Mouse (Mus musculus) embryonic stem cell, embryonic (primary cell): ENCODE measurements at regions not wholly inside any gene's neighbourhood (a gene's known extent, or its start where the extent isn't known, plus 50 kb on each side); places are given as distances from the start of the nearest gene placed in this dataset.

Source experiments
- CTCF ChIA-PET, 4 experiments: fragments of 300-600 bp in 2 of 4; fragments of 350-600 bp in 2 of 4; sonication (Branson Sonifier 250); formaldehyde crosslinking; loops; one replicate each; lab custom pipeline; 2022; ENCODE audit warnings: inconsistent platforms in 2 of 4; lab: Charles Lee
- POLR2A ChIA-PET, 4 experiments: fragments of 300-600 bp in 2 of 4; fragments of 350-600 bp in 2 of 4; sonication (Branson Sonifier 250); formaldehyde crosslinking; loops; one replicate each; lab custom pipeline; 2022; ENCODE audit warnings: antibody characterized with exemption in 4 of 4, inconsistent platforms in 1 of 4; lab: Charles Lee

DNA sequence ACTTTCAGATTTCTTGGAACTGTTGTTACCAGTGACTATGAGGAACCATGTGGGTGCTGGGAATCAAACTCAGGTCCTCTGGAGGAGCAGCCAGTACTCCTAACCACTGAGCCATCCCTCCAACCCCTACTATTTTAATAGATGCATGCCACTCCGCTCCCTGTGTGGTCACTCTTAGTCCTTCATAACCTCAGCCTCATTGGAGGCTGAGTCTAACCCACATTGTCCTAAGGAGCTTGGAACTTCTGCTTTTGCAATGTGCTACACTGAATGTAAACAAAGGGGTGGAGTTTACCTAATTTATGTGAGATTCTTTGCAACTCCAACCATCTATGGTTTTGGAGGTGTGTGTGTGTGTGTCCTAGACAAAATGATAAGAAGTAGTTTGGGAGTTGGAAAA, 122.7 kb upstream of the Tut7 start:
- CTCF ChIA-PET, result no interaction called here

DNA sequence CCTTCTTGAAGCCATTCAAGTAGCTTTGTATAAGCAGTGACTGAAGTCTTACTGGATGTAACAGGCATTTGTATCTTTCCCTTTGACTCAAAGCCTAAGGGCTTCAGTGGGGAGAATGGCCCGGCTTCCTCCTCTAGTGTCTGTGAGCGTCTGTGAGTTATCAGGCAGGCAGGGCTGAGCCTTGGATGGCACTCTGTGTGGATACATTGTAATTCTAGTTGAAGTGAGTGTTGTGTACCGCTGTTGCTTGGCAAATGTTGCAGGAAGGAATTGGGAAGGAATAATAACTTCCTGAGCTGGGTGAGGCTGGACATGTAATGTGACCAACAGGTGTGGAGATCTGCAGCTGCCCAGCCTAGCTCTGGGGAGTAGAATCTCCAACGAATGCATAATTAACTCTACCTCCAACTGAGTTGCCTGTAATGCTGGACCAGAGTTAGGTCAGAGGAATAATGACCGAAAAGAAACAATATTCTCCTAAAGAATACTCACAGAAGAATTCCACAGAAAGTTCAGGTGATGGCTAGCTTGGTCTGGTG, 120.7 kb upstream of the Tut7 start:
- POLR2A ChIA-PET, result no interaction called here

More for the DNA sequence above, 122.7 kb upstream of the Tut7 start:
- POLR2A ChIA-PET, result no interaction called here

DNA sequence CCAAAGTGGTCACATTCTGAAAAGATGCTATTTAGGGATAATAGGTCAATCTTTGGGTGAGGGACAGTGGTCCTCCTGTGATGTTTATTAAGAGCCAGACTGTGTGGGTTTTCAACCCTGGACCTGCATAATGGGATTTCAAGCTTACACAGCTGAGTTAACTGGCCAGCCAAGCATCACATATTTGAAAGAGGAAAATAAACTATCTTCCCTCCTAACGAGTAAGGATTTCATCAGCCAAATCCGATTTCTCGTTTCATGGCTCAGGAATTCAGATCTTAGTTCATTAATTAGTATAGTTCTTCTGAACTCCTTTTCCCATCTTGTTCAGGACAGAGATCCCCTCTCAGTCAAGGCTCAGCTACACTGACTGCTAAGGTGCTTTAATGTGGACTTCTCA, 120.1 kb upstream of the Tut7 start:
- POLR2A ChIA-PET, result no interaction called here
- CTCF ChIA-PET, result interaction anchor here in 1 of 4 experiments (0.5 kb wide), 1 partner anchor 577 kb away, joined by 3 read pairs; no protein-coding TSS in a partner anchor

More for the DNA sequence above, 120.7 kb upstream of the Tut7 start:
- CTCF ChIA-PET, result no interaction called here

DNA sequence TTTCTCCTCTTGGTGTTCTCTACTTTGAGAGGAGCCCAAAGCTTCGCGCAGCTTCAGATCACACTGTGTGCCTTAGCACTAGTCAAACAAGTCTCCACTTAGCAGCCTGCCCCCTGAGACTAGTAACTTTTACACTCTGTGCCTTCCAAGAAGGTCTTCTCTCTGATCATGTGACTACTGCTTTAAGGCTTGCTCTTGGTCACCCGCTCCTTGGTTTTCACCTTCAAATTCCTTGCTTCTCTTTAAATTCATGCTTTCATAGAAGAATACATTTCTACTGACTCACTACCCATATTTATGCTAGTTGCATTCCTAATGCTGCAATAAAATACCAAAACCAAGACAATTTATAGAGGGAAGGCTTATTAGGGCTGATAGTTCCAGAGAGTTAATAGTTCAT, 118.6 kb upstream of the Tut7 start:
- ChIA-PET POLR2A (no interaction called here), CTCF (no interaction called here)

DNA sequence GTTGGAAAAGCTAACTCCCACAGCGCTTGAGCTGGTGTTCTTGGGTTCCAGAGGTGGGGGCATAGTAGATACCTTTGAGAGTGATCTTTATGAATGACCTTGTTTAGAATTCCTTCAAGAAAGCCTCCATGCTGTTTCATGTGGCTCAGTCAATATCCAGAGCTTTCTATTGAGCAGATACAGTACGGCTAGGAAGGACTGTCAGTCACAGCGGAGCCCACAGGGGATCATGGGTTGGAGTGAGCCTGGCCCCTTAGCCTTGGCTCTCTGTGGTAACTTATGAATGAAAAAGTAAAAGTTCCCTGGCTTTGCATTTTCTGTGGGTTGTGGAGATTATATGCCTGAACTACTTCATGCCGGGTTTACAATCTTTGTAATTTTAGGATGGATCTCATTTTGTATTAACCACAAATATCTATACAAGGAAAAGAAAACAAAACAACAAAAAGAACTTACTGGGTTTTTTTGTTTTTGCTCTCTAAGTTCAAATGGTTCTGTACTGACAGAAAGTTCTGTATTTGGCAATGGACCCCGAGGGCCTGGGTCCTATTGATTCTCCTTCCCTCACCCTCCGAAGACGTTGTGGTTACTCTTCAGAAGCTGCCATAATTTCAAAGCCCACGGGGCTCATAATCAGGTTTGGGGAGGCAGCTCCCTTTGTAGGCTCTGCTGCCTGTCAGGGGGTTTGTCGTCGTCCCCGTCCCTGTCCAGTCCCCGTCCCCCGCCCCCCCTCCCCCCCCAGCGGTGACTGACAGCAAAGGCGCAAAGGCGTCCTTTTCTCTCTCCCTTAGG, 117.7 kb upstream of the Tut7 start:
- CTCF ChIA-PET, result no interaction called here
- POLR2A ChIA-PET, result no interaction called here

DNA sequence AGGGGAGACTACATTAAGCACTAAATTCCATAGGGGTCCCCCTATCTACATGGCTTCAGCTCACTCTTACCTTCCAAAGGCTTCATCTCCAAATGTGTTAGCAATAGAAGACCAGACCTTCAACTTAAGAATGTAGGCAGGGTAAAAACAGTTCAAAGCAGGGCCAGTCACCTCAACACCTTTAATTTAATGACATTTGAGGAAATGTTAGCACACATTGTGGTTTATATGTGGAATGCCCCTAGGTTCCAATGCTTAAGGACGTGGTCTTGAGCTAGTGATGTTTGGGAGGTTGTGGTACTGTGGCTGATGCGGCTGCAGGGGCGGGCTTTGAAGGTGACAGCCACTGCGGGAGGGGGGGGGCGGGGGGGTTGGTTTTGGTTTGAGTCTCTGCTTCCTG, 116.9 kb upstream of the Tut7 start:
- POLR2A ChIA-PET, result no interaction called here
- CTCF ChIA-PET, result interaction anchor here in 1 of 4 experiments (0.6 kb wide), 1 partner anchor 104 kb away, joined by 3 read pairs; no protein-coding TSS in a partner anchor

DNA sequence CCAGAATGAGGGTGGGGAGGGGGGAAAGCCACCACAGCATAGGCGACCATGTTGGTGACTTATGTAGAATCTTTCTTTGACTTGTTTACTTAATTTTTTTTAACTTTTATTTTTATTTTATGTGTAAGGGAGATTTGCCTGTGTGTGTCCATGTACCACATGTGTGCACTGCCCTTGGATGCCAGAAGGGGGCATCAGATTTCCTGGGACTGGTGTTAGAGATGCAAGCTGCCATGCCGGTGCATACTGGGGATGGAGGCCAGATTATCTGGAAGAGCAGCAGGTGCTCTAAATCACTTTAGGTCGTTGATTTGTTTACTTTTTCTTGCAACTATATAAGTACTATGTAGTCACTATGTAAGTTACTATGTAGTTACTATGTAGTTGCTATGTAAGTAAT, 114.2 kb upstream of the Tut7 start:
- POLR2A ChIA-PET, result no interaction called here
- CTCF ChIA-PET, result interaction anchor here in 1 of 4 experiments (0.6 kb wide), 1 partner anchor 11 kb away, joined by 3 read pairs; no protein-coding TSS in a partner anchor

DNA sequence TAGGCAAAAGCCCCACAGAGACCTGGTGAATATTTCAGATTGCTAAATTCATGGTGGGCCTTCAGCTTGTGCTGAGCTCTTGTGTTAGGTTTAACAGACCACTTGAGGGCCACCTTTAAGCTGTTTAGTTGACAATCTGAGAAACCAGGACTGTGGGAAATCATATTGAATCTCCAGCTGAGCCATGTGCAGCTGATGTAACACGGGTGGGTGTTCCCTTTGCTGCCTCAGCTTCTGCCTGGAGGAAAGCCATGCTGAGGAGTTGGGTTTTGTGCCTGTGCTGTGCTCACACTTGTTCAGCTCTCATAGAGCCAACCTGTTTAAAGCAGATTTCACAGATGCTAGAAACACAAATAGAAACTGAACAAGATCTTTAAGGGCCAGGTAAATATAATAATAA, 111.6 kb upstream of the Tut7 start:
- ChIA-PET POLR2A (interaction anchor here in 1 of 4 experiments (0.6 kb wide), 1 partner anchor 33 kb away, joined by 4 read pairs; no protein-coding TSS in a partner anchor), CTCF (interaction anchor here in 1 of 4 experiments (0.8 kb wide), 1 partner anchor 248 kb away, joined by 3 read pairs; no protein-coding TSS in a partner anchor)

DNA sequence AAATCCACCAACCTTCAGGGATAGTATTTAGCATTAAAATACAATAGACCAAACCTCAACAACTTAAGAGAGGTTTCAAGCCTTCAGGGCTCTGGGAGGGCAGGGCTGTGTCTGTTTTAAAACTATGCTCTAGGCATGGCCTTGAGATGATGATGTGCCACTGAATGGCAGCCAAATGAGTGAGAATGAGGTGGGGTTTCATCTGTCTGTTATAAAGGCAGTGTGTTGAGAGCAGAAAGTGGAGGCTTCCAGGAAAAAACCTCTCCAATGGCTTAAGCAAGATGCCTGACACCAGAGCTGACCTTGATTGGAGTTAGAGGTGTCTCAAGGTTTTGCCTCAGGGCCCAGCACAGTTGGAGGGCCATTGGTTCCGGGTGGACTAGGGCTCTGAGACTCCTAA, 111.1 kb upstream of the Tut7 start:
- ChIA-PET CTCF (no interaction called here), POLR2A (no interaction called here)

DNA sequence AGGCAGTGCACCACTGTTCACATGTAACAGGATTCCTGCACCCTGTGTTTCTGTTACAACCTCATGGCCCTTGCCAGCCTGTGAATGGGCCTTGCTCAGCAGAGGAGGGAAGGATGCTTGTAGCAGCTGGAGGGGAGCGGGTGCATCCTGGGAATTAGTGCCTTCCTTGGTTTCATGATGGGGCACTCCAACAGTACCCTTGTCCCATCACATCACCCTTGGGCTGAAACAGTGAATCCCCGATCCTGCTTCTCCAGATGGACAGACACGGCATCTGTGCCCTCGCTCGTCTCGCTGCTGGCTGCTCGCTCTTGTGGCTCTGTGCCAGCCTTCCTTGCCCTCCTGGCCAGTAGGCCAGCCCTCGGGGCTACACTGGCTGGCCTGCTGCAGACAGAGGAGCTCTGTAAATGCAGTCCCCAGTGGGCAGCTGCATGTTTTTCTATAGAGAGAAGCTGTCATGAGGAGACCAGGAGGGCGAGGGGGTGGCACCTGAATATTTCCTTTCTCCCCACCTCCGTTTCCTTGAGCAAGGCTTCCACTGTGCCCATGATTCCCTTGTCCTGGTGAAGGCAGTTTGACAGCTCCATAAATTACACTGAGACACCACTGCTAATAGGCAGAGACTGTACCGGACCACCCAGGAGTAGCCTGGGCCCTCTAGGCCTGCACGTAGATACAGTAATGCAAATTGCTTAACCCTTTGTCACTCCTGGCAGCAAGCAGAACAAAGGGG, 104.6 kb upstream of the Tut7 start:
- CTCF ChIA-PET, result interaction anchor here in 1 of 4 experiments (0.5 kb wide), 1 partner anchor 251 kb away, joined by 3 read pairs; no protein-coding TSS in a partner anchor
- POLR2A ChIA-PET, result interaction anchor here in 1 of 4 experiments (0.6 kb wide), 1 partner anchor 251 kb away, joined by 3 read pairs; no protein-coding TSS in a partner anchor

DNA sequence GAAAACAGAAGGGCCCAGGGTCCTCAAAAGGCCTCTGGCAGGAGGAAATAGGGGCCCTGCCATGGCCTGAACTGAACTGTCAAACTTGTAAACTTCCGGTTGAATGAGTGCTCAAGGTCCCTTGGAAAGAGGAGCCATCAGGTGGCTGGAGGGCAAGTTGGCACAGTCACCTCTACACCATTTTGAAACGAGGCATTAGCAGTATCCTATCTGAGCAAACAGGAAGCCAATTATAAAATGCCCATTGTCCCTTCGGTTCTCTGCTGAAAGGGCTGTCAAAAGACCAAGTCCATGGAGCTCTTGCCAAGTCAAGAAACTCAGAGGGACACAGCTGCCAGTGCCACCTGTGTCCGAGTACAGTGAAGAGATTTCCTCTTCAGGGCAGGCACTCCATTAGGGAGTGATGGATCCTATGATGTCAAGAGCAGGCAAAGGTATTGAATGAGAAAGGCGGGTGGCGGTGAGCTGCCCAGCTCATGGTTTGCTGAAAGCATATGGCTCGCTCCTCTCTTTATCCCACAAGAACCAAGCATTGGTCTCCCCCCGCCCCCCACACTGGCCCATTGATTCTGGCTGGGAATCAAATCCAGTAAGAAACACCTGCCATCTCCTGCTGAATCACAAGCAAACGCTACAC, 103.0 kb upstream of the Tut7 start:
- CTCF ChIA-PET, result no interaction called here
- POLR2A ChIA-PET, result no interaction called here

DNA sequence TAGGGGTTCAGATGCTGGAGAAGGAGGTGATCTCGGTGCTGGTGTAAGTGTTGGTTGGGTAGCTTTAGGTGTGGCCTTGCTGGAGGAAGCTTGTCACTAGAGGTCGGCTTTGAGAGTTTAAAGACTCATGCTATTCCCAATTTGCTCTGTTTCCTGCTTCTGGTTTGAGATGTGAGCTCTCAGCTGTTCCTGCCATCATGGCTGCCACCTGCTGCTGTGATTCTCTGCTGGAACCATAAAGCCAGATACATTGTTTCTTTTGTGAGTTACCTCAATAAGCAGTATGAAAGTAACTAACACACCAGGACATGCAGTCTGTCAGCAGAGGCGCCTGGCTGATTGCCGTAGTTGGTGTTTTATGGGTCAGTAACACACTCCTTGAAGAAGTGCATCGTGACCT, 94.2 kb upstream of the Tut7 start:
- POLR2A ChIA-PET, result no interaction called here
- CTCF ChIA-PET, result interaction anchor here in 1 of 4 experiments (0.6 kb wide), 1 partner anchor 140 kb away, joined by 4 read pairs; no protein-coding TSS in a partner anchor

DNA sequence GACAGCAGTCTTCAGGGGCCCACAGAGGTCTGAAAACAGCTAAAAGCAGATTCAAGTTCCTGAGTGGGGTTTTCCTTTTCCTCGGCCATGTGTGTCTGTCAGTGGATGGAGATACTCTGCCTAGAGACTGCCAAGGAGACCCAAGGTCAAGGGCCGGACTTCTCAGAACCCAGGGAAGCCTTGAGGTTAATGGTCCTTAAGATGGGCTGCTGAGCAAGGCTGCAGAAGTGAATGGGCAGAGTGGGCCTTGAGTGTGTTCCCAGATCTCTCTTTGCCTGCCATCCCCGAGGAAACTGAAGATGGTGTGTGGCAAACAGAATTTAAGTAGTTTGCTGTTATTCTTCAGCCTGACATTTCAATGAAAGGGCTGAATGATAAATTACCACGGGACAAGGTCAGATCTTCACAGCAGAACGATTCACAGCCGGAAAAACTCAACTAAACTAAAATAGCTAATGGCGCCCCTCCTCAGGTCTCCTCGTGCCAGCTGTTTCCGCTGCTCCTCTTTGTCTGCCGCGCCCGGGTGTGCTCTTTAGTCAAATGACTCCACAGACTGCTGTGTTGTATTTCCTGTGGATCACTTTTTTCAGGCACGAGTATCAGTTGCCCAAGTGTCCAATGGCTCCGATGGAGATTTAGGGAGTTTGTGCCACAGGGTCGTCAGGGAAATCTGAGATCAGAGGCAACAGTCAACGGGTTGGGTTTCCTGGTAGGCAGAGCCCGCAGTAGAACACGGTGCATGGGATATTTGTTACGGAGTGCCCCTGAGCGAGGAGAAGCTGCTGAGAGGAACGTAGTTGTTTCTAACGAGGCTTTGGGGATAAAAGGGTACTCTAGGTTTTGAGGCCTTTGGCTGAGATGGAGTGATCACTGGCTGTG, 93.5 kb upstream of the Tut7 start:
- POLR2A ChIA-PET, result no interaction called here
- CTCF ChIA-PET, result no interaction called here

DNA sequence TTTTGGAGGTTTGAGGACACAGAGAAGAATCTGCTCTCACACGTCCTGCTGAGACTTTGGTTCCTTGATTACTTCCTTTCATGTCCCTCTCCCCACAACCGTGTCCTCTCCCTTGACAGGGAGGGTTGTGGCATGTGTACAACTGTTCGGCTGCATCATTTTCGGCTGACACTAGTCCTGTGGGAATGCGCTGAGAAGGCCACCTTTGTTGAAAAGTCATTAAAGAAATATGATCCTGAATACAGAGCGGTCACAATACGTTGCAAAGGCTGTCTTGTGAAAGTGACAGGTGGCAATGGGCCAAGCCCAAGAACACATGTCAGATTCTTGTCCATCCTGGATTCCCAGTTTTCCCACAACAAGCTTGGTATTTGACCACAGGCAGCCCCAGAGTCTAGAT, 92.8 kb upstream of the Tut7 start:
- CTCF ChIA-PET, result no interaction called here
- POLR2A ChIA-PET, result no interaction called here

DNA sequence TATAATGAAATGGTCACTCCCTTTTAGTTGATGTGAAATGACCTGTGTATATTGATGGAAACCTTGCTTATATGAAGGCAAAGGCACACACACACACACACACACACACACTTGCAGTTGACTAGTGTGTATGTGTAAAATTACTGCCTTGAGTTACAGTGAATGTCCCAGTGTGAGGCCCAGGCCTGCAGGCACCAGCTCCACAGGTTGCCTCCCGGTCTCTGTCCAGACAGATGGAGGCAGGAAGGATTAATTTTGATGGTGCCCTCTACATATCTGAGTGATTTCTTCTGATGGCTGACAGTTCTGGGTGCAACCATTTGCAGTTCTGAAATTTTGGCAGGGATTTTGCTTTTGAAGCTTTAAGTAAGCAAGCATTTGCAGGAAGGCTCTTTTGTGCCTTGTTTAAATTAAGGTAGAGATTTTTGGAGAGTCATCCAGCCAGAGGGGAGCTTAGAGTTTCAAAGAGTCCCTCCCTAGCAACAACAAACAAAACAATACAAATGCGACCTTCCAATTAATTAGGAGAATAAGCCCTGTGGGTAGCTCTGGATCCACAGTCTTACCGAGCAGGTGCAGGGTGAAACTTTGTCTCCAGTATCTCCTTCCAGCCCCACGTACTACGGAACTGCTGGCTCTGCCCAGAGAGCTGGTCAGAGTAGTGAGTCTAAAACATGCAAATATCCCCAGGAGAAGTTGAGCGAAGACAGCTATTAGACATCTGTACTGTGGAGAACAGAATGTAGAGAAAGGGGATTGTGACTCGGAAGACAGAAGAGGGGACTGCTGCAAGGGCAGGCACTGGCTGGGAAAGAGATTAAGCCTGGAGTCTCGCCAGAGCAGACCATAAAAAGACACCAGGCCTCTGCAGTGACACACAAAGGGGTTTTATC, 87.5 kb upstream of the Tut7 start:
- ChIA-PET POLR2A (no interaction called here), CTCF (interaction anchor here in 1 of 4 experiments (0.7 kb wide), 1 partner anchor 830 kb away, joined by 3 read pairs; no protein-coding TSS in a partner anchor)

DNA sequence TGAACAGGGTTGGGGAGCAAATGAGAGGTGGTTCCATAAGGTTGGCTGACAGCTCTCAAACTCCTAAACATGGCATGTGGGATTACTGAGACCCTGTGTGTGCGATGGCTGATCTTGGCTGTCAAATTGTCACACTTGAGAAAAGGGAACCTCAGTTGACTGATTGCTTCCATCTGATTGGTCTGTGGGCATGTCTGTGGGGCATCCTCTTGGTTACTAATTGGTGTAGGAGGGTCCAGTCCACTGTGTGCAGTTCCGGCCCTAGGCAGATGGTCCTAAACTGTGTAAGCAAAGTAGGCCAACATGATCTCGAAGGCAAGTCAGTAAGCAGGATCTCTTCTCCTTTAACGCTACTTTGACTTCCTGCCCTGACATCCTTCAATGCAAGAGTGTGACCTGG, 86.5 kb upstream of the Tut7 start:
- POLR2A ChIA-PET, result no interaction called here
- CTCF ChIA-PET, result interaction anchor here in 1 of 4 experiments (1.1 kb wide), 1 partner anchor 837 kb away, joined by 3 read pairs; no protein-coding TSS in a partner anchor

DNA sequence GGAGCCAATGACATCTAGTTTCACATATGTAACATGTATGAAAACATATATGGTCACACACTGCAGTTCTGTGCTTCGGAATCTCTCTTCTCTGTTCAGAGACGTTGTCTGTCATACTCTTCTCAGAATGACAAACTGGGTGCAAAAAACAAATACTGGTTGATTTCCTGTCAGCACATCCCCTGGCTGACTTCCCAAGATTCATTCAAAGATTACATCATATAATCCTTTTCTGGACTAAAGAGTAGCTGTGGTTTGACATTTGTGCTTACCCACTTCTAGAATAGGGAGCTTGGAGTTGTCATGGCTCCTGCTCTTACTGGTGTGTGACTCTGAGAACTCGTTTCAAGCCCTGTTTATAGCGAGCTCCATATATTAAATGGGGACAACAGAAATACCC, 85.8 kb upstream of the Tut7 start:
- POLR2A ChIA-PET, result no interaction called here
- CTCF ChIA-PET, result interaction anchor here in 1 of 4 experiments (1.1 kb wide), 1 partner anchor 838 kb away, joined by 3 read pairs; no protein-coding TSS in a partner anchor
